Mouse (Mus musculus) erythroblast, embryonic 14.5 days (primary cell): Measurements from ENCODE around the gene Ndufa9.

ENCODE experiments used
- GATA1 ChIP-seq: IDR thresholded peaks from 2 replicates; pipeline ENCODE4 v1.6.1; 2012; ENCODE audit warnings: low read length, inconsistent platforms, mixed read lengths
- TAL1 ChIP-seq: IDR thresholded peaks from 3 replicates; pipeline ENCODE4 v1.6.1; 2012; ENCODE audit warnings: low read length, inconsistent platforms, mixed read lengths

- TF ChIP-seq GATA1 (no peak), TAL1 (no peak)
These were observed 60.1 kb downstream of the Ndufa9 start for GRCm38 (mm10) chr6:126788863-126789262.
